Mouse (Mus musculus) embryo, embryonic 9.5 days (tissue): ENCODE measurements around the gene Rnf181.

Source experiments
- DNase-seq: peaks from one replicate; pipeline ENCODE4 v3.0.0-alpha.2; 2017; ENCODE audit errors: extremely low spot score

Rnf181 gene

DNA sequence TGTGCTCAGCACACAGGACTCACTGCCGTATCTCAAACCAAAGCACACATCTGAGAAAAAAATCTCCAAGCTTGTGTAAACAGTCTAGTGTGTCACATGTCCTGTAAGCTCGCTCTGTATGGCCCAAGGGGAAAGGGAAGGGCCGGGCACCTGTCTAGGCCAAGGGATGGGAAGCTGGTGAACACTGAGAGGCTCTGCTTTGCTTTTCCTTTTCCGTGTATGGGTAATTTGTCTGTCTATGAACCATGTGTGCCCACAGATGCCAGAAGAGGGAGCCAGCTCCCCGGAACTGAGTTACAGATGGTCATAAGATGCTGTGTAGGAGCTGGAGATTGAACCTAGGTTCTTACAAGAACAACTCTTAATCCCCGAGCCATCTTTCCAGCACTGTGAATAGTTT is 40.5 kb downstream of the Rnf181 start:
- DNase-seq = no peak

DNA sequence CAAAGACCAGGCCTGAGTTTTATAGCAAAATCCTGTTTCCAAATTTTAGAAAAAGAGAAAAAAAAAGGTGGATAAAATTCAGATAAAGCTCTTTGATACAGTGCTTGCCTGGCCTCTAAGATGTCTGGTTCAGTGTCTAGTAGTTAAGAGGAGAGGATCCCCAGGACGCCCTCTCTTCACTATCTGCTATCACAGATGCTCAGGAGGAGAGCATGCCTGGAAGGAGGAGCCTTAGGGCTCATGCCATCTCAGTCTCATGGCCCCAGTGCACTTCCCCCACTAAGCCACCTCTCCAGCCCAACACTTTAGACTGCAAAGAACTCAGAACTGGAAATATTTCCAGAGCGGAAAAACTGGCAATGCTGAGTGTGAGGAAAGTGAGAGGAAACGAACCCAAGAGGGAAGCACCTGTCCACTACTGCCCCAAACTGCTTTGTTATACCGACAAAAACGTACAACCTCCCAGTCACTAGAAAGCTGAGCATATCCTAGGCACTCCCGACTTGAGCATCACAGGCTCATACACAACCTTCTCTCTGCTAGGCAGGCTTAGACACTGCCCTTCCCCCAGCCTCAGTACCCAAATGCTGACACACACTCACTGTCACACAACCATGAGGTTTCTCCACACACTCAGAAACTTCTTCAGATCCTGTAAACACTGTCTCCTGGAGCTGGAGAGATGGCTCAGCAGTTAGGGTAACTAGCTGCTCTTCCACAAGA is 42.8 kb downstream of the Rnf181 start:
- no peak for DNase-seq

DNA sequence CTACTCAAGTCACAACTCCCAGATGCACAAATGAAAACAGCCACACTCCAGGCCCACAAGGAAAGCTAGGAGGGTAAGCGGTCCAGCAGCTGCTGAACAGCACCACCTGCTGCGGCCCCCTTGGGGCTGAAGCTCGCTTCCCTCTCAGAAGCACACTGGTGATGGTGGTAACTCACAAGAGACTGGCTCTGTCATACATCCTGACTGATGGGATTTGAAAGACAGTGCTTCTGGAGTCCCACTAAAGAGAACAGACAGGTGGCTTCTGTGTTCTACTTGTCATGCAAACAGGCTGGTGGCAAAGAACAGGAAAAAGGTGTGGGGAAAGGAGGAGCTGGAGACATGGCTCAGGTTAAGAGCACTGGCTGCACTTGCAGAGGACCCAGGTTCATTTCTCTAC is 43.8 kb downstream of the Rnf181 start:
- no peak for DNase-seq

DNA sequence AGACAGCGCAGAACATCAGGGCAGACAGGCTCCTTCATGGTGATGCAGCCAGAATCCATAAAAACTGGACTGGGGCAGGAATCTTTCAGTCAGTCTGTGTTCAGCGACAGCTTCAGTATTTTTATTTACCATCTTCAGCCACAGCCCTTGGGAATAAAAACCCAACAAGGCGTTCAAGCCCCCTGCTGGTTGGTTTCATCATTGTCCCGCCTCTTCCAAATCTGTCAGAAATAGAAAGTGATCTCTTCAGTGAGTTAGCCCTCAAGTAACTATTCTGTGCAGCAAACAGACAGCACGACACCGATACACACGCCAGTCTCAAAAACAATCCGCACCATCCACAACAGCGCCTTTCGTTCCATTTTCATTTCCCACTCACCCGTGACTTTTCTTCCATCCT is 47.7 kb downstream of the Rnf181 start:
- peak; percentile 29 for DNase-seq

DNA sequence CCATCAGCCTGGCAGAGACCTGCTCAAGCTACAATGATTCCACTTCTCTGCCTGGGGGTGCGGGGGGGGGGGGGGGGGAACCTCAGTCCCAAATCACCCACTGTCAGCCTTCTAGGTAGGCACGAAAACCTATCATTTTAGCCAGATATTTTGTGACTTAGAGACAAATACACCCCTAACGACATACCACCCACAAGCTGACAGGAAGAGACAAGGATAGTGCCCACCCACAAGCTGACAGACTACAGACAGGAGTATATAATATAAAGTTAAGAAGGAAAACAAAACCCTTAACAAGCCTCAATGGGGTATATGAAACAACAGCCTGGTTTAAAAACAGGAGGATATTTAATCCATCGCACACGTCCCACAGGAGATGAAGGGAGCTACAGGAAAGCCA is 48.3 kb downstream of the Rnf181 start:
- DNase-seq = no peak

DNA sequence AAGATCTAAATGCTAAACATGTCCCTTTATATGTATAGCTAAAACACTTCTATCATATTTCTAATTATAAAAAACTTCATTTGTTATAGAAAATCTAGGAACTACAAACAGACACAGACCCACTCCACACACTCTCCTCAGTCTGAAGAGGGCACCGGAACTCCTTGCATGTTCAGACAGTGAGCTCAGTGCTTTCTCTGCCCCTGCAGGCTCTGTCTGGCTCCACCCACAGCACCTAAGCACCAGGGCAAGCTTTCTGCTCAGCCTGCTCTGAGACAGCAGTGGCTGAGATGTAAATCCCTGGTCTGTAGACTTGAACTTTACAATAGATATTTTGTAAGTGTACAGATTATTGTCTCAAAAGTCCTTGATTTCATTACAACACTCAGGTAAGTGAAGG is 50.7 kb downstream of the Rnf181 start:
- no peak for DNase-seq

DNA sequence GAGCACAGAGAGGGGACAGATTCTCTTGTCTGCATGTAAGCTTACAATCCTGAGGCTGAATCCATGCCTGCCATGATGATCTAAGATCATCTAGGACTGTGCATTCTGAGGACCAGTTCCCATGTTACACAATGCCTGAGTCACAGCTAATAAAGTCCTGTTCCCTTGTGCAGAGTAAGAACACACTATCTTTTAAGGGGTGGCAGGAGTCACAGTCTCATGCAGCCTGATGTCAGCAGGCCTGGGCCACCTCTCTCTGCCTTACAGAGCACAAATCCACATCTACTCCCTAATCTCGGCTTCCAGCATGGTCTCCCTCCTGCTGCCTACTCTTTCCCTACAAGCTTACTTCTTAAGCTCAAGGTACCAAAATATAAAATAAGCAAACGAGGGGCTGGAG is 51.4 kb downstream of the Rnf181 start:
- no peak for DNase-seq

DNA sequence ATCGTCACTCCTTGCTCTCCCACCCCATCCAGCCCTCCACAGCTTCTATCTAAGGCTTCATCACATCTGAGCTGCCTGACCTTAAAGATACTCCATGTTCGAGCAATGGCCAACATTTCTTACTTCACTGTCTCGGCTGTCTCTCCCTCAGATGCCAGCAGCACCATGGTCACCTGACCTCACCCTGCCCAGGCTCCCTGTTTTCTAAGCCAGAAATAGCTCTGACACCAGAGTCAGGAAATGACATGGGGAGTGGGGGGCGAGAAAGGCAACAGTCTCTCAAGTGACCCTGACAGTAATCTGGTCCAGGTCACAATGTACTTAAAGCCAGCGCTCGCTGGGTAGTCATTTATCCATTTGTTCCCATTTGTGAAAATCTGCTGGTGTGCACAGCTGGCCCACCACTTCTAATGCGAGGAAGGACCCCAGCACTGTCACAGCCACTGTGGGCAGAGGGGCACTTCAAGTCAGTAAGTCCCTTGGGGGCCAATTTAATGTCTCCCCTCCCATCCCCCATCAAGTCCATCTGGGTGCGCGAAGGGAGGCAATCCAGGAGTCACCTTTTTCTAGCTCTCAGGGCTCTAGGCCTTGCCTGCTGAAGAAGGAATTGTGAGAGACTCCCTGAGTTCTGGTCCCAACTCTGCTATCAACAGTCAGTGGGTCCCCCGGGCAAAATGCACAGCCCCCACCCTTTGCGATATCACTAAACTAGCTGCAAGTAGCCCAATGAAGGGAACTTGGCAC is 53.5 kb downstream of the Rnf181 start:
- DNase-seq = no peak

DNA sequence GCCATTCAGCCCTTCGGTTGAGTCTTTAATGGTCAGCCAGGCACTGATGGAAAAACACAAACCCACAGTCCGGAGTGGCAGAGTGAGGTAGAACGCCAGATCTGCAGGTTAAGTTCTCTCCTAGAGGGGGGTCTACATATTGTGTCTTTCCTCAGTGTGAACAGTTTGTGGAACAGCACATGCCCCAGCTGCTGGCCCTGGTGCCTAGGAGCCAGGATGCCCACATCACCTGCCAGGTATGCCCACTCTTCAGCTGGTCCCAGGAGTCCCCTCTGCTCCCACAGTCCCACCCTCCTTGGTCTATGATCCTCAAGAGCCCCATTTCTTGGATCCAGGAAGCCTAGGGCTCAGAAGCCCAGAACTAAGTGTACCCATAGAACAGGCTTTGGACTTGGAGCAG is 54.6 kb downstream of the Rnf181 start:
- DNase-seq = no peak
